Mouse (Mus musculus) testis, adult 2 months (tissue): ENCODE data around the gene Pou3f1.

Experiments
- CTCF ChIP-seq: fragments of 200-500 bp; IDR thresholded peaks from 2 replicates; pipeline ENCODE4 v1.5.1; 2012; ENCODE audit warnings: low read depth, mild to moderate bottlenecking, inconsistent platforms, low read length, moderate library complexity; ENCODE audit not compliant: control insufficient read depth, insufficient read depth, insufficient replicate concordance
- POLR2A ChIP-seq: fragments of 200-500 bp; IDR thresholded peaks from 2 replicates; pipeline ENCODE4 v1.6.1; 2012; ENCODE audit warnings: low read depth, mild to moderate bottlenecking, inconsistent platforms, low read length, moderate library complexity; ENCODE audit not compliant: control insufficient read depth

- TF ChIP-seq CTCF (no peak), POLR2A (no peak)
These were observed at the start of gene Pou3f1 for GRCm38 (mm10) chr4:124656518-124656853.
